Mouse (Mus musculus): ENCODE data around the gene Shank2. TPM values are rescaled to one million over a fixed set of nuclear protein-coding genes. Genes with fewer than 3 reads are reported as not detected.

The Shank2 gene
- polyA plus RNA-seq, 1 experiment from 2014 or later, result 5.8 TPM

GRCm38 (mm10) chr7:144239571-144240370 lies 238.0 kb downstream of the Shank2 start:
- ATAC-seq, result peak; percentile 57
- Histone ChIP-seq H3K36me3 (no peaks in the 10 kb centered on the region), H3K27ac (peak overlapping the region; percentile 74), H3K9me3 (no peaks in the 10 kb centered on the region), H3K9ac (replicated peaks) (peak overlapping the region; percentile 48), H3K27me3 (no peaks in the 10 kb centered on the region), H3K4me1 (replicated peaks) (peaks cover 45% of the 10 kb centered on the region), H3K4me3 (replicated peaks) (peak overlapping the region; percentile 31), H3K4me2 (replicated peaks) (peak overlapping the region; percentile 48)
- WGBS, result 34% methylated on average over 6 of the region's 6 CpGs

DNA sequence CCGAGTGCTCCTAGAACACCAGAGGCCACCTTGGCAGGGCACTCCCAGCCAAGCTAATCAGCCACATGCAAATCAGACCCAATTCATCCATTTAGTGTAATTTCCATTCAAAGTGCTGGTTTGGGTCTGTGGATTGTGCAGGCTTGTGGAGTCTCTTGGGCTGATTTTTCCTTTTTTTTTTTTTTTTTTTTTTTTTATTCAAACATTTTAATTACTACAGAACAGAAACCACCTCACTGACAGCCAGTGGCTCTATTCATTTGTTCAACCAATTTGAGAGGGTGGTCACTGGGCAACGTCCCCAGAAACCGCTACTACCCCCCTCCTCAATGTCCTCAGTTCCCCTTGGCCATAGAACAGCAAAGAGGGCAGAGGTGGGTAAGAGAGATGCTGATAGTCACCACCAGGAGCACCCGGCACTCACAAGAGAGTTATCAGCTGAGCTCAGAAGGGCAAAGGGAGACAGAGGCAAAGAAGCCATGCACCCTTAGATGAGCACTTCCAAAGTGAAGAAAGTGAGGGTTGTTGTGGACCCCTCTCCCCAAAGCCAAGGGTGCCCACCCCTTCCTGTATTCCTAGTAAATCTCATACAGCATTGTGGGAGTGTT lies 239.1 kb downstream of the Shank2 start:
- Histone ChIP-seq H3K4me2 (replicated peaks) (peak overlapping the region; percentile 48), H3K27ac (no peak overlapping the region), H3K4me3 (replicated peaks) (0 out of 2 replicates have a peak overlapping the region, but pooled peaks have one; percentile 31), H3K9me3 (no peaks in the 10 kb centered on the region), H3K27me3 (no peaks in the 10 kb centered on the region), H3K36me3 (no peaks in the 10 kb centered on the region), H3K4me1 (replicated peaks) (peaks cover 44% of the 10 kb centered on the region), H3K9ac (replicated peaks) (no peak overlapping the region)
- ATAC-seq, result no peak
- WGBS, result 68% methylated on average over 4 of the region's 4 CpGs

GRCm38 (mm10) chr7:144244203-144244602 lies 242.5 kb downstream of the Shank2 start:
- no peak overlapping the region for H3K27ac ChIP-seq
- no peak for ATAC-seq
- no peak overlapping the region for H3K9ac ChIP-seq (replicated peaks)
- H3K9me3 ChIP-seq, result no peaks in the 10 kb centered on the region
- H3K27me3 ChIP-seq, result no peaks in the 10 kb centered on the region
- H3K4me1 ChIP-seq (replicated peaks), result peaks cover 31% of the 10 kb centered on the region
- H3K4me3 ChIP-seq (replicated peaks), result no peak overlapping the region
- no peak overlapping the region for H3K4me2 ChIP-seq (replicated peaks)
- WGBS, result 86% methylated on average over 6 of the region's 6 CpGs
- H3K36me3 ChIP-seq, result no peaks in the 10 kb centered on the region

- H3K27ac ChIP-seq, result no peak overlapping the region
- WGBS, result 87% methylated on average over 3 of the region's 3 CpGs
- peaks cover 11% of the 10 kb centered on the region for H3K4me1 ChIP-seq (replicated peaks)
- no peaks in the 10 kb centered on the region for H3K9me3 ChIP-seq
- no peak overlapping the region for H3K4me3 ChIP-seq (replicated peaks)
- no peaks in the 10 kb centered on the region for H3K36me3 ChIP-seq
- no peak for ATAC-seq
- no peaks in the 10 kb centered on the region for H3K27me3 ChIP-seq
- H3K9ac ChIP-seq (replicated peaks), result no peak overlapping the region
- no peak overlapping the region for H3K4me2 ChIP-seq (replicated peaks)
These were observed 244.5 kb downstream of the Shank2 start for GRCm38 (mm10) chr7:144246271-144246670.

- no peak overlapping the region for H3K27ac ChIP-seq
- no peak for ATAC-seq
- WGBS, result 43% methylated on average over 2 of the region's 2 CpGs
These were observed 247.1 kb downstream of the Shank2 start for GRCm38 (mm10) chr7:144248686-144249422.

GRCm38 (mm10) chr7:144250791-144251190 lies 249.1 kb downstream of the Shank2 start:
- ATAC-seq, result no peak
- Histone ChIP-seq H3K4me3 (replicated peaks) (no peak overlapping the region), H3K27ac (no peak overlapping the region), H3K4me1 (replicated peaks) (peaks cover 14% of the 10 kb centered on the region), H3K27me3 (no peaks in the 10 kb centered on the region), H3K9me3 (no peaks in the 10 kb centered on the region), H3K36me3 (no peaks in the 10 kb centered on the region), H3K4me2 (replicated peaks) (no peak overlapping the region), H3K9ac (replicated peaks) (no peak overlapping the region)
- WGBS, result 74% methylated on average over 4 of the region's 4 CpGs

More at GRCm38 (mm10) chr7:144248686-144249422, 247.1 kb downstream of the Shank2 start:
- H3K36me3 ChIP-seq, result no peaks in the 10 kb centered on the region
- H3K9ac ChIP-seq (replicated peaks), result no peak overlapping the region
- H3K4me2 ChIP-seq (replicated peaks), result no peak overlapping the region
- H3K4me1 ChIP-seq (replicated peaks), result peaks cover 4% of the 10 kb centered on the region; the same call in 1 of the 2 replicates
- H3K9me3 ChIP-seq, result no peaks in the 10 kb centered on the region
- H3K4me3 ChIP-seq (replicated peaks), result no peak overlapping the region
- H3K27me3 ChIP-seq, result no peaks in the 10 kb centered on the region

- Histone ChIP-seq H3K27ac (no peak overlapping the region), H3K9ac (replicated peaks) (no peak overlapping the region), H3K4me1 (replicated peaks) (peaks cover 14% of the 10 kb centered on the region), H3K4me2 (replicated peaks) (no peak overlapping the region), H3K4me3 (replicated peaks) (no peak overlapping the region), H3K36me3 (no peaks in the 10 kb centered on the region), H3K27me3 (no peaks in the 10 kb centered on the region), H3K9me3 (no peaks in the 10 kb centered on the region)
- ATAC-seq, result no peak
- 57% methylated on average over 6 of the region's 6 CpGs for WGBS
These were observed 249.5 kb downstream of the Shank2 start for GRCm38 (mm10) chr7:144251250-144251649.

GRCm38 (mm10) chr7:144254674-144255246 lies 253.0 kb downstream of the Shank2 start:
- Histone ChIP-seq H3K4me2 (replicated peaks) (0 out of 2 replicates have a peak overlapping the region, but pooled peaks have one; percentile 5), H3K27me3 (no peaks in the 10 kb centered on the region), H3K4me1 (replicated peaks) (peaks cover 17% of the 10 kb centered on the region), H3K4me3 (replicated peaks) (no peak overlapping the region), H3K9ac (replicated peaks) (no peak overlapping the region), H3K27ac (no peak overlapping the region), H3K9me3 (no peaks in the 10 kb centered on the region), H3K36me3 (no peaks in the 10 kb centered on the region)
- 0 out of 2 replicates have a peak, but pooled peaks have one; percentile 53 for ATAC-seq
- WGBS, result 36% methylated on average over 8 of the region's 8 CpGs

GRCm38 (mm10) chr7:144257821-144258220 lies 256.1 kb downstream of the Shank2 start:
- no peaks in the 10 kb centered on the region for H3K36me3 ChIP-seq
- H3K27me3 ChIP-seq, result no peaks in the 10 kb centered on the region
- H3K4me2 ChIP-seq (replicated peaks), result no peak overlapping the region
- H3K4me3 ChIP-seq (replicated peaks), result no peak overlapping the region
- WGBS, result 75% methylated on average over 7 of the region's 7 CpGs
- no peak overlapping the region for H3K9ac ChIP-seq (replicated peaks)
- H3K27ac ChIP-seq, result no peak overlapping the region
- peaks cover 17% of the 10 kb centered on the region for H3K4me1 ChIP-seq (replicated peaks)
- no peaks in the 10 kb centered on the region for H3K9me3 ChIP-seq
- ATAC-seq, result no peak

DNA sequence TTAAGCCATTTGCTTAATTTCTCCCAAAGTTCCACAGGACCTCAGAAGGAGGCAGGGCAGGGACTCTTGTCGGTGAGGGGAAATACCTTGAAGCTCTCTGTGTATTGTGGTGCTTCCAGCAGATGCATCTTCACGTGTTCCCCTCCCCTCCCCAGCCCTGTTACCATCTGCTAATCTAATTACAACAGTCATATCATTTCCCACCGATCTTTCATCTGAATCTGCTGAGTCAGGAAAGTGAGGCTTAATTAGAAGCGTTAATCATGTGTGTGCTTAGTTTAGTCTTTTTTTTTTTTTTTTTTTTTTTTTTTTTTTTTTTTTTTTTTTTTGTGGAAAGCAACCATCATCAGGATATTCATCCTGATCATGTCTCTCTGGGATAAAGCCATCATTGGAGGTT lies 256.6 kb downstream of the Shank2 start:
- no peaks in the 10 kb centered on the region for H3K9me3 ChIP-seq
- 65% methylated on average over 4 of the region's 4 CpGs for WGBS
- ATAC-seq, result no peak
- H3K27me3 ChIP-seq, result no peaks in the 10 kb centered on the region
- no peaks in the 10 kb centered on the region for H3K36me3 ChIP-seq
- no peak overlapping the region for H3K27ac ChIP-seq
- no peak overlapping the region for H3K4me3 ChIP-seq (replicated peaks)
- H3K4me2 ChIP-seq (replicated peaks), result no peak overlapping the region
- peaks cover 17% of the 10 kb centered on the region for H3K4me1 ChIP-seq (replicated peaks)
- no peak overlapping the region for H3K9ac ChIP-seq (replicated peaks)

DNA sequence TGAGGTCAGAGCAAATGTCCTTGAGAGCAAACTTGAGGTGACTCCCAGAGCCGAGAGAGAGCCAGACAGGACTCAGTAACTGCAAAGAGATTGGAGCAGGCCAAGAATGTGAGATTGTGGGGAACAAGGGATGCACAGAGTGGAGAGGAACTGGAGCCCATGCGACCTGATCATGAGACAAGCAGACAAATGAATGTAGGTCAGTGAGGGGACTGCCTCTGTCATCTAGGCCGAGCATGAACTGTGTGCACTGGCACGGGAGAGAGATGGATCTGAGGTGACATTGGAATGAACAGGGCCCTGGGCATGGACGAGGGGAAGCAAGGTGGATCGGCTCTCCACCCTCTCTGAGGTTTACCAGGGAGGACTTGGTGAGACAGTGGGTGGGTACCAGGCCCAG lies 260.9 kb downstream of the Shank2 start:
- H3K4me3 ChIP-seq (replicated peaks), result no peak overlapping the region
- H3K36me3 ChIP-seq, result no peaks in the 10 kb centered on the region
- no peak overlapping the region for H3K4me2 ChIP-seq (replicated peaks)
- ATAC-seq, result no peak
- H3K9ac ChIP-seq (replicated peaks), result no peak overlapping the region
- 80% methylated on average over 6 of the region's 6 CpGs for WGBS
- H3K27ac ChIP-seq, result no peak overlapping the region
- no peaks in the 10 kb centered on the region for H3K27me3 ChIP-seq
- H3K9me3 ChIP-seq, result no peaks in the 10 kb centered on the region
- H3K4me1 ChIP-seq (replicated peaks), result peaks cover 6% of the 10 kb centered on the region

- WGBS, result 79% methylated on average over 7 of the region's 7 CpGs
- Histone ChIP-seq H3K4me3 (replicated peaks) (no peak overlapping the region), H3K4me2 (replicated peaks) (no peak overlapping the region), H3K9me3 (no peaks in the 10 kb centered on the region), H3K27me3 (no peaks in the 10 kb centered on the region), H3K27ac (no peak overlapping the region), H3K36me3 (no peaks in the 10 kb centered on the region), H3K4me1 (replicated peaks) (no peaks in the 10 kb centered on the region), H3K9ac (replicated peaks) (no peak overlapping the region)
- no peak for ATAC-seq
These were observed 265.0 kb downstream of the Shank2 start for GRCm38 (mm10) chr7:144266745-144267144.

Measured in midbrain, embryonic 13.5 days (tissue).